Mouse (Mus musculus): ENCODE measurements around the gene Fam69b.

DNA sequence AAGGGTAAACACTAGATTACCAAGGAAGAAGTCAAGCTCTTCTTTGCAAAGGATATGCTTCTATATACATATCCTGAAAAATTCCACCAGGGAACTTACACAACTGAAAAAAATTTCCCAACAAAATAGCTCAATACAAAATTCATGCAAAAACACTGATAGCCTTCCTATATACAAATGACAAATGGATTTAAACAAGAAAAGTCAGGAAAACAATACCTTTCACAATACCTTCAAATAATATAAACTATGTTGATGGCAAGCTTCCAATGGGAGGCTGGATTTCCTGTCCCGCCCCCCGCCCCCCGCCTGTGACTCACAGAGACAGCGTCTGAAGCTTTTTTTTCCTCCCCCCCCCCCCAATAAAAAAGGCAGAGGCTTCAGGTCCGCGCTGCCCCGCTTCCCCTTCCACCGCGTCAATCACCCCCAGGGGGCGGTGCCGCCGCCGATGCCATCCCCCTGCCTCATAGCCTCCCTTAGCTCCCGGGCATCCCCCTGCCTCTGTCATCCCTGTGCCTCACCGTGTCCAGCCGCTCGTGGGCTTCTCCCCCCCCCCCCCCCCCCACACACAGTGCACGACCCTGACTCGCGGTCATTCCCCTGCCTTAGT is 33.0 kb downstream of the Fam69b start:
- TF ChIP-seq CTCF (IDR thresholded peaks at IDR 0.05; ENCODE audit: insufficient read depth, low read length) (no peak), POLR2A (IDR thresholded peaks at IDR 0.05; ENCODE audit: borderline replicate concordance, extremely low read depth, low read depth, low read length) (no peak)

Data from lung, adult 2 months (tissue).